ENCODE assay signal across 23 mouse cellular contexts in genomic region chr7:24271191-24271590, GRCm38 (mm10). TPM values are rescaled to one million over a fixed set of nuclear protein-coding genes. Genes with fewer than 3 reads are reported as not detected.
DNase-seq lines count a peak whose midpoint lies in the region; ATAC-seq and TF ChIP-seq lines count a peak whose summit lies in the region.
"Had no signal": no experiment of that assay in that cellular context is flagged by ENCODE, and none has a peak within 500 bp of the region (broad histone marks: within the 10 kb centered on the region; RNA-seq: fewer than 3 reads in every experiment).

No protein-coding gene starts in this region.

- ATAC-seq in heart, embryonic 15.5 days (replicated peaks; ENCODE audit: insufficient number of reproducible peaks, insufficient read depth, low FRiP score, low read depth), result no peak
- no peak for ATAC-seq in kidney, postnatal 0 days (replicated peaks; ENCODE audit: low FRiP score, low read depth)
- no peak for ATAC-seq in midbrain, embryonic 15.5 days (replicated peaks)
- ATAC-seq in midbrain, embryonic 13.5 days, result no peak
- no peak for ATAC-seq in embryonic facial prominence, embryonic 14.5 days (ENCODE audit: low read depth)

- peaks cover 16% of the 10 kb centered on the region for H3K36me3 ChIP-seq in heart, embryonic 15.5 days
- H3K36me3 ChIP-seq in kidney, postnatal 0 days (ENCODE audit: insufficient read depth, low read length), result peaks cover 18% of the 10 kb centered on the region
- peaks cover 14% of the 10 kb centered on the region for H3K36me3 ChIP-seq in midbrain, embryonic 15.5 days (replicated peaks)
- peaks cover 33% of the 10 kb centered on the region for H3K36me3 ChIP-seq in midbrain, embryonic 13.5 days
- peaks cover 23% of the 10 kb centered on the region for H3K36me3 ChIP-seq in embryonic facial prominence, embryonic 14.5 days (ENCODE audit: control insufficient read depth, insufficient read depth, low read length)

- peak overlapping the region; percentile 23; the same call in 1 of the 2 replicates for H3K4me2 ChIP-seq in heart, embryonic 15.5 days
- H3K4me2 ChIP-seq in kidney, postnatal 0 days (ENCODE audit: low read length), result 0 out of 2 replicates have a peak overlapping the region, but pooled peaks have one; percentile 91
- peak overlapping the region; percentile 94; the same call in 1 of the 2 replicates for H3K4me2 ChIP-seq in midbrain, embryonic 15.5 days
- no peak overlapping the region for H3K4me2 ChIP-seq in midbrain, embryonic 13.5 days (replicated peaks)
- H3K4me2 ChIP-seq in embryonic facial prominence, embryonic 14.5 days (ENCODE audit: low read depth, low read length), result peak overlapping the region; percentile 76; the same call in 1 of the 2 replicates

- no peak overlapping the region for H3K27ac ChIP-seq in heart, embryonic 15.5 days
- no peak overlapping the region for H3K27ac ChIP-seq in kidney, postnatal 0 days
- no peak overlapping the region for H3K27ac ChIP-seq in midbrain, embryonic 15.5 days
- no peak overlapping the region for H3K27ac ChIP-seq in midbrain, embryonic 13.5 days
- H3K27ac ChIP-seq in embryonic facial prominence, embryonic 14.5 days (replicated peaks; ENCODE audit: low read depth, low read length), result no peak overlapping the region
- H3K27ac ChIP-seq: liver, embryonic 13.5 days had no signal

- no peak for DNase-seq in heart, postnatal 36 days
- DNase-seq in kidney, postnatal 0 days (ENCODE audit: low spot score), result no peak
- no peak for DNase-seq in kidney, adult 9 months
- no peak for DNase-seq in embryonic facial prominence, embryonic 14.5 days (ENCODE audit: low spot score)
- no peak for DNase-seq in right cerebral cortex, postnatal 4 days
- DNase-seq: adrenal gland, postnatal 14 days; cerebellum, postnatal 10 days; gastrocnemius, postnatal 14 days; heart, adult 18-20 months; kidney, adult 11 months; kidney, postnatal 36 days; layer of hippocampus, adult 9-11 months; left cerebral cortex, postnatal 4 days; liver, embryonic 13.5 days; lung, postnatal 10 days; right cerebral cortex, postnatal 14 days had no signal

- TF ChIP-seq CTCF in kidney, postnatal 0 days (IDR thresholded peaks at IDR 0.05; ENCODE audit: low read depth), result no peak

- H3K4me3 ChIP-seq in heart, embryonic 15.5 days, result no peak overlapping the region
- no peak overlapping the region for H3K4me3 ChIP-seq in kidney, postnatal 0 days (replicated peaks; ENCODE audit: low read depth, low read length)
- H3K4me3 ChIP-seq in midbrain, embryonic 15.5 days, result no peak overlapping the region
- H3K4me3 ChIP-seq in midbrain, embryonic 13.5 days (replicated peaks), result no peak overlapping the region
- no peak overlapping the region for H3K4me3 ChIP-seq in embryonic facial prominence, embryonic 14.5 days (ENCODE audit: low read depth, low read length)

- no peak overlapping the region for H3K9ac ChIP-seq in heart, embryonic 15.5 days
- H3K9ac ChIP-seq in kidney, postnatal 0 days (ENCODE audit: low read depth, low read length), result no peak overlapping the region
- H3K9ac ChIP-seq in midbrain, embryonic 15.5 days, result no peak overlapping the region
- H3K9ac ChIP-seq in midbrain, embryonic 13.5 days (replicated peaks), result no peak overlapping the region
- H3K9ac ChIP-seq in embryonic facial prominence, embryonic 14.5 days (ENCODE audit: low read depth, low read length), result no peak overlapping the region
- H3K9ac ChIP-seq: stomach, embryonic 15.5 days had no signal

- no peaks in the 10 kb centered on the region for H3K9me3 ChIP-seq in heart, embryonic 15.5 days (replicated peaks)
- no peaks in the 10 kb centered on the region for H3K9me3 ChIP-seq in kidney, postnatal 0 days (replicated peaks; ENCODE audit: low read length)
- H3K9me3 ChIP-seq in midbrain, embryonic 15.5 days, result no peaks in the 10 kb centered on the region
- H3K9me3 ChIP-seq in midbrain, embryonic 13.5 days, result no peaks in the 10 kb centered on the region
- H3K9me3 ChIP-seq in embryonic facial prominence, embryonic 14.5 days (ENCODE audit: control insufficient read depth, low read length), result no peaks in the 10 kb centered on the region
- H3K9me3 ChIP-seq: forebrain, embryonic 12.5 days; hindbrain, embryonic 10.5 days; liver, embryonic 13.5 days; stomach, embryonic 15.5 days had no signal

- 97% methylated on average over 6 of the region's 6 CpGs for WGBS in heart, embryonic 15.5 days
- 93% methylated on average over 6 of the region's 6 CpGs for WGBS in kidney, postnatal 0 days
- WGBS in midbrain, embryonic 15.5 days, result 98% methylated on average over 6 of the region's 6 CpGs
- 95% methylated on average over 6 of the region's 6 CpGs for WGBS in midbrain, embryonic 13.5 days
- 98% methylated on average over 6 of the region's 6 CpGs for whole genome bisulfite sequencing in embryonic facial prominence, embryonic 14.5 days

- H3K4me1 ChIP-seq in heart, embryonic 15.5 days (replicated peaks), result peaks cover 11% of the 10 kb centered on the region
- peaks cover 4% of the 10 kb centered on the region; the same call in 1 of the 2 replicates for H3K4me1 ChIP-seq in kidney, postnatal 0 days (replicated peaks; ENCODE audit: insufficient read depth, low read length)
- peaks cover 12% of the 10 kb centered on the region for H3K4me1 ChIP-seq in midbrain, embryonic 15.5 days
- peaks cover 20% of the 10 kb centered on the region for H3K4me1 ChIP-seq in midbrain, embryonic 13.5 days (replicated peaks)
- peaks cover 4% of the 10 kb centered on the region; the same call in 1 of the 2 replicates for H3K4me1 ChIP-seq in embryonic facial prominence, embryonic 14.5 days (ENCODE audit: control insufficient read depth, insufficient read depth, low read length)

- intact Hi-C loops in heart, postnatal 36 days (cut with DNase I), result no loop called here

- H3K27me3 ChIP-seq in heart, embryonic 15.5 days, result no peaks in the 10 kb centered on the region
- no peaks in the 10 kb centered on the region for H3K27me3 ChIP-seq in kidney, postnatal 0 days (ENCODE audit: insufficient read depth, low read length)
- H3K27me3 ChIP-seq in midbrain, embryonic 15.5 days (replicated peaks), result no peaks in the 10 kb centered on the region
- no peaks in the 10 kb centered on the region for H3K27me3 ChIP-seq in midbrain, embryonic 13.5 days
- no peaks in the 10 kb centered on the region for H3K27me3 ChIP-seq in embryonic facial prominence, embryonic 14.5 days (replicated peaks; ENCODE audit: control insufficient read depth, insufficient read depth, low read length)
- H3K27me3 ChIP-seq: forebrain, embryonic 12.5 days; liver, embryonic 13.5 days; stomach, embryonic 15.5 days had no signal

RNA-seq across cellular contexts. Expression of gene Zfp93, which starts 1.0 kb away (rescaled TPM):
- polyA plus RNA-seq in heart, embryonic 15.5 days (2015; fragmentation: Nextera tagmentation; extraction: Ambion mirVana), result 5.4 and 6.5 TPM in 2 replicates
- total RNA-seq in heart, postnatal 36 days (2021), result 1 to 10 TPM; 3.8 to 4.1 TPM
- 7.5 and 8.9 TPM in 2 replicates for polyA plus RNA-seq in kidney, postnatal 0 days (2015; fragmentation: Nextera tagmentation; extraction: Ambion mirVana)
- polyA plus RNA-seq in midbrain, embryonic 15.5 days (2015; fragmentation: Nextera tagmentation; extraction: Ambion mirVana), result 8.3 and 9.6 TPM in 2 replicates
- polyA plus RNA-seq in midbrain, embryonic 13.5 days (2015; fragmentation: Nextera tagmentation; extraction: Ambion mirVana), result 7.7 and 7.8 TPM in 2 replicates
- polyA plus RNA-seq in embryonic facial prominence, embryonic 14.5 days (2014; fragmentation: Nextera tagmentation; extraction: Ambion mirVana), result 6.2 and 9.2 TPM in 2 replicates
- total RNA-seq: MEL had no signal

RNA-seq across cellular contexts. Expression of gene Zfp108, which starts 16.6 kb away (rescaled TPM):
- polyA plus RNA-seq in heart, embryonic 15.5 days (2015; fragmentation: Nextera tagmentation; extraction: Ambion mirVana), result 2.1 and 3.0 TPM in 2 replicates
- total RNA-seq in heart, postnatal 36 days (2021), result 1 to 10 TPM; 1.8 to 2.2 TPM
- 3.2 and 3.3 TPM in 2 replicates for polyA plus RNA-seq in kidney, postnatal 0 days (2015; fragmentation: Nextera tagmentation; extraction: Ambion mirVana)
- polyA plus RNA-seq in midbrain, embryonic 15.5 days (2015; fragmentation: Nextera tagmentation; extraction: Ambion mirVana), result 7.0 and 7.9 TPM in 2 replicates
- polyA plus RNA-seq in midbrain, embryonic 13.5 days (2015; fragmentation: Nextera tagmentation; extraction: Ambion mirVana), result 4.6 and 5.1 TPM in 2 replicates
- polyA plus RNA-seq in embryonic facial prominence, embryonic 14.5 days (2014; fragmentation: Nextera tagmentation; extraction: Ambion mirVana), result 4.3 and 5.6 TPM in 2 replicates
- total RNA-seq: MEL had no signal

RNA-seq across cellular contexts. Expression of gene Zfp61, which starts 29.8 kb away (rescaled TPM):
- polyA plus RNA-seq in heart, embryonic 15.5 days (2015; fragmentation: Nextera tagmentation; extraction: Ambion mirVana), result 14.3 and 19.4 TPM in 2 replicates
- 1 to 10 TPM; 2.1 to 3.8 TPM for total RNA-seq in heart, postnatal 36 days (2021)
- polyA plus RNA-seq in kidney, postnatal 0 days (2015; fragmentation: Nextera tagmentation; extraction: Ambion mirVana), result 22.9 and 24.6 TPM in 2 replicates
- polyA plus RNA-seq in midbrain, embryonic 15.5 days (2015; fragmentation: Nextera tagmentation; extraction: Ambion mirVana), result 47.2 and 48.6 TPM in 2 replicates
- polyA plus RNA-seq in midbrain, embryonic 13.5 days (2015; fragmentation: Nextera tagmentation; extraction: Ambion mirVana), result 41.2 and 49.4 TPM in 2 replicates
- polyA plus RNA-seq in embryonic facial prominence, embryonic 14.5 days (2014; fragmentation: Nextera tagmentation; extraction: Ambion mirVana), result 29.8 and 29.9 TPM in 2 replicates

RNA-seq across cellular contexts. Expression of gene Zfp109, which starts 33.8 kb away (rescaled TPM):
- 2.9 and 3.5 TPM in 2 replicates for polyA plus RNA-seq in heart, embryonic 15.5 days (2015; fragmentation: Nextera tagmentation; extraction: Ambion mirVana)
- 1 to 10 TPM; 1.7 to 1.8 TPM for total RNA-seq in heart, postnatal 36 days (2021)
- polyA plus RNA-seq in kidney, postnatal 0 days (2015; fragmentation: Nextera tagmentation; extraction: Ambion mirVana), result 2.2 and 2.5 TPM in 2 replicates
- 5.2 and 5.9 TPM in 2 replicates for polyA plus RNA-seq in midbrain, embryonic 15.5 days (2015; fragmentation: Nextera tagmentation; extraction: Ambion mirVana)
- polyA plus RNA-seq in midbrain, embryonic 13.5 days (2015; fragmentation: Nextera tagmentation; extraction: Ambion mirVana), result 3.9 and 4.5 TPM in 2 replicates
- polyA plus RNA-seq in embryonic facial prominence, embryonic 14.5 days (2014; fragmentation: Nextera tagmentation; extraction: Ambion mirVana), result 3.6 and 4.5 TPM in 2 replicates
- total RNA-seq: MEL had no signal

RNA-seq across cellular contexts. Expression of gene Zfp94, which starts 45.3 kb away (rescaled TPM):
- polyA plus RNA-seq in heart, embryonic 15.5 days (2015; fragmentation: Nextera tagmentation; extraction: Ambion mirVana), result 4.3 and 5.5 TPM in 2 replicates
- 1 to 10 TPM; 1.7 to 2.5 TPM for total RNA-seq in heart, postnatal 36 days (2021)
- 9.8 and 10.0 TPM in 2 replicates for polyA plus RNA-seq in kidney, postnatal 0 days (2015; fragmentation: Nextera tagmentation; extraction: Ambion mirVana)
- polyA plus RNA-seq in midbrain, embryonic 15.5 days (2015; fragmentation: Nextera tagmentation; extraction: Ambion mirVana), result 23.6 and 24.5 TPM in 2 replicates
- polyA plus RNA-seq in midbrain, embryonic 13.5 days (2015; fragmentation: Nextera tagmentation; extraction: Ambion mirVana), result 19.4 and 22.0 TPM in 2 replicates
- 8.5 and 12.1 TPM in 2 replicates for polyA plus RNA-seq in embryonic facial prominence, embryonic 14.5 days (2014; fragmentation: Nextera tagmentation; extraction: Ambion mirVana)
